Comparison of ENCODE assay signal across 10 mouse cellular contexts in genomic region chr8:71324848-71325247, GRCm38 (mm10). TPM values are rescaled to one million over a fixed set of nuclear protein-coding genes. Genes with fewer than 3 reads are reported as not detected.
DNase-seq lines count a peak whose midpoint lies in the region; ATAC-seq lines count a peak whose summit lies in the region.
"Had no signal": no experiment of that assay in that cellular context is flagged by ENCODE, and none has a peak within 500 bp of the region (broad histone marks: within the 10 kb centered on the region; RNA-seq: fewer than 3 reads in every experiment).

No protein-coding gene starts in this region.

- ATAC-seq in hematopoietic stem cell, adult 5-6 weeks (replicated peaks in 1 of 2; ENCODE audit: insufficient read depth in 1 of 2, low FRiP score in 2 of 2, low TSS enrichment in 1 of 2, low read depth in 1 of 2, poor library complexity in 2 of 2, severe bottlenecking in 2 of 2), result peak; percentile 62 to 69; a peak in 3 of 4 replicates
- ATAC-seq in forebrain, embryonic 16.5 days, result no peak
- ATAC-seq: Patski had no signal

- H3K4me2 ChIP-seq in forebrain, embryonic 16.5 days (ENCODE audit: low read length), result no peak overlapping the region
- H3K4me2 ChIP-seq: neural tube, embryonic 13.5 days had no signal

- no peaks in the 10 kb centered on the region for H3K27me3 ChIP-seq in forebrain, embryonic 16.5 days (replicated peaks; ENCODE audit: control insufficient read depth, insufficient read depth, low read length)
- H3K27me3 ChIP-seq in limb, embryonic 10.5 days (ENCODE audit: low read depth, poor library complexity, severe bottlenecking), result no peaks in the 10 kb centered on the region
- H3K27me3 ChIP-seq: neural tube, embryonic 13.5 days; Patski had no signal

- 83% methylated on average over 1 of the region's 1 CpGs for WGBS in forebrain, embryonic 16.5 days
- 100% methylated on average over 1 of the region's 1 CpGs for WGBS in limb, embryonic 10.5 days

- no peak overlapping the region for H3K9ac ChIP-seq in forebrain, embryonic 16.5 days (replicated peaks; ENCODE audit: low read depth, low read length)
- H3K9ac ChIP-seq: neural tube, embryonic 13.5 days had no signal

- no peak overlapping the region for H3K27ac ChIP-seq in forebrain, embryonic 16.5 days (ENCODE audit: low read length)
- H3K27ac ChIP-seq in limb, embryonic 10.5 days, result no peak overlapping the region
- H3K27ac ChIP-seq: neural tube, embryonic 13.5 days had no signal

- H3K4me1 ChIP-seq in forebrain, embryonic 16.5 days (replicated peaks; ENCODE audit: control insufficient read depth, insufficient read depth, low read length), result no peaks in the 10 kb centered on the region
- H3K4me1 ChIP-seq in limb, embryonic 10.5 days, result no peaks in the 10 kb centered on the region
- H3K4me1 ChIP-seq: neural tube, embryonic 13.5 days had no signal

- H3K36me3 ChIP-seq in forebrain, embryonic 16.5 days (ENCODE audit: control insufficient read depth, insufficient read depth), result peaks cover 27% of the 10 kb centered on the region
- peaks cover 76% of the 10 kb centered on the region for H3K36me3 ChIP-seq in limb, embryonic 10.5 days

- DNase-seq in cerebellum, postnatal 10 days, result peak; percentile 24 to 26
- DNase-seq in cerebellum, adult 9-10 months, result no peak
- DNase-seq in spleen, postnatal 36 days (ENCODE audit: low spot score in 2 of 2), result peak; percentile 12 to 24
- no peak for DNase-seq in spleen, postnatal 4 days (ENCODE audit: low spot score in 2 of 2)
- DNase-seq in lung, postnatal 36 days, result peak; percentile 71
- no peak for DNase-seq in limb, embryonic 10.5 days (ENCODE audit: low spot score)

- H3K4me3 ChIP-seq in forebrain, embryonic 16.5 days (replicated peaks; ENCODE audit: low read length), result no peak overlapping the region
- no peak overlapping the region for H3K4me3 ChIP-seq in limb, embryonic 10.5 days
- H3K4me3 ChIP-seq: neural tube, embryonic 13.5 days had no signal

- no peaks in the 10 kb centered on the region for H3K9me3 ChIP-seq in forebrain, embryonic 16.5 days (ENCODE audit: control insufficient read depth, low read length)
- H3K9me3 ChIP-seq in limb, embryonic 10.5 days (replicated peaks), result no peaks in the 10 kb centered on the region
- H3K9me3 ChIP-seq: neural tube, embryonic 13.5 days had no signal

RNA-seq across cellular contexts. Expression of gene Use1, which starts 41.8 kb away (rescaled TPM):
- total RNA-seq in hematopoietic stem cell, adult 5-6 weeks (2017), result 178 and 190 TPM in 2 replicates
- polyA plus RNA-seq in forebrain, embryonic 16.5 days (2015; fragmentation: Nextera tagmentation; extraction: Ambion mirVana), result 100 and 115 TPM in 2 replicates
- 92.4 and 95.0 TPM in 2 replicates for polyA plus RNA-seq in limb, embryonic 10.5 days (2016; fragmentation: Nextera tagmentation; extraction: Ambion mirVana)

RNA-seq across cellular contexts. Expression of gene Ocel1, which starts 46.2 kb away (rescaled TPM):
- 14.6 and 16.5 TPM in 2 replicates for total RNA-seq in hematopoietic stem cell, adult 5-6 weeks (2017)
- polyA plus RNA-seq in forebrain, embryonic 16.5 days (2015; fragmentation: Nextera tagmentation; extraction: Ambion mirVana), result 7.8 and 8.0 TPM in 2 replicates
- polyA plus RNA-seq in limb, embryonic 10.5 days (2016; fragmentation: Nextera tagmentation; extraction: Ambion mirVana), result 4.3 and 5.4 TPM in 2 replicates

RNA-seq across cellular contexts. Expression of gene Haus8, which starts 52.1 kb away (rescaled TPM):
- 45.8 and 54.6 TPM in 2 replicates for total RNA-seq in hematopoietic stem cell, adult 5-6 weeks (2017)
- polyA plus RNA-seq in forebrain, embryonic 16.5 days (2015; fragmentation: Nextera tagmentation; extraction: Ambion mirVana), result 53.2 and 56.0 TPM in 2 replicates
- 69.3 and 70.7 TPM in 2 replicates for polyA plus RNA-seq in limb, embryonic 10.5 days (2016; fragmentation: Nextera tagmentation; extraction: Ambion mirVana)

RNA-seq across cellular contexts. Expression of gene Myo9b, which starts 52.3 kb away (rescaled TPM):
- total RNA-seq in hematopoietic stem cell, adult 5-6 weeks (2017), result 43.6 and 45.6 TPM in 2 replicates
- polyA plus RNA-seq in forebrain, embryonic 16.5 days (2015; fragmentation: Nextera tagmentation; extraction: Ambion mirVana), result 19.8 and 23.9 TPM in 2 replicates
- polyA plus RNA-seq in limb, embryonic 10.5 days (2016; fragmentation: Nextera tagmentation; extraction: Ambion mirVana), result 29.3 and 35.4 TPM in 2 replicates

RNA-seq across cellular contexts. Expression of gene Nr2f6, which starts 56.9 kb away (rescaled TPM):
- 1.7 and 15.0 TPM in 2 replicates for total RNA-seq in hematopoietic stem cell, adult 5-6 weeks (2017)
- 11.8 and 13.2 TPM in 2 replicates for polyA plus RNA-seq in forebrain, embryonic 16.5 days (2015; fragmentation: Nextera tagmentation; extraction: Ambion mirVana)
- polyA plus RNA-seq in limb, embryonic 10.5 days (2016; fragmentation: Nextera tagmentation; extraction: Ambion mirVana), result 77.4 and 87.2 TPM in 2 replicates

Comparison
In these comparisons a context has a peak if more than half of its experiments do, and no peak if none do; other contexts are left out.
1. DNase-seq: peak in cerebellum, postnatal 10 days (2 of 2), spleen, postnatal 36 days (2 of 2) and lung, postnatal 36 days (single experiment); none in cerebellum, adult 9-10 months (single experiment), spleen, postnatal 4 days (0 of 2) and limb, embryonic 10.5 days (single experiment).